Mouse (Mus musculus) left cerebral cortex, postnatal 10 days (tissue): Measurements from ENCODE around the gene Cldn14. TPM values are rescaled to one million over a fixed set of nuclear protein-coding genes. Genes with fewer than 3 reads are reported as not detected.
A peak's percentile ranks its signal among the peaks of the same experiment; 100 is the strongest.

Source experiments
- DNase-seq, 2 experiments: peaks; one replicate each; pipeline ENCODE4 v3.0.0; 2021 to 2022; ENCODE audit warnings: low spot score in 2 of 2, mixed read lengths in 1 of 2; ENCODE audit errors: extremely low spot score in 1 of 2
- intact Hi-C: fragments of 180-260 bp; cut with DNase I; formaldehyde crosslinking; loops from one replicate; pipeline ENCODE4 v1.15.1; 2025
- total RNA-seq, 2 experiments: library from RNA; stranded (reverse); gene quantifications; 2 replicates each; pipeline ENCODE4 v1.2.3; 2021

Gene Cldn14
- total RNA-seq, 2 experiments from 2014 or later = 0.24 to 0.84 TPM

GRCm38 (mm10) chr16:93922835-93923389, 85.7 kb downstream of the Cldn14 start:
- DNase-seq = no peak
- intact Hi-C loops = no loop called here

- DNase-seq = no peak
- intact Hi-C loops = no loop called here
Measured at GRCm38 (mm10) chr16:93920673-93921072, 88.0 kb downstream of the Cldn14 start.

- DNase-seq = no peak
- intact Hi-C loops = no loop called here
Measured at GRCm38 (mm10) chr16:93919189-93919588, 89.4 kb downstream of the Cldn14 start.

- no peak for DNase-seq
- intact Hi-C loops = no loop called here
Measured at GRCm38 (mm10) chr16:93918679-93919060, 90.0 kb downstream of the Cldn14 start.

GRCm38 (mm10) chr16:93917712-93918678, 90.6 kb downstream of the Cldn14 start:
- DNase-seq = peak; percentile 62 to 83
- intact Hi-C loops = no loop called here

GRCm38 (mm10) chr16:93915338-93915849, 93.2 kb downstream of the Cldn14 start:
- intact Hi-C loops = no loop called here
- DNase-seq = peak in 1 of 2 experiments; percentile 60

- no peak for DNase-seq
- intact Hi-C loops = no loop called here
Measured at GRCm38 (mm10) chr16:93913881-93914576, 94.6 kb downstream of the Cldn14 start.

GRCm38 (mm10) chr16:93912808-93913207, 95.8 kb downstream of the Cldn14 start:
- intact Hi-C loops = no loop called here
- no peak for DNase-seq

GRCm38 (mm10) chr16:93912158-93912557, 96.5 kb downstream of the Cldn14 start:
- intact Hi-C loops = no loop called here
- no peak for DNase-seq

GRCm38 (mm10) chr16:93910735-93911665, 97.6 kb downstream of the Cldn14 start:
- DNase-seq = no peak
- intact Hi-C loops = no loop called here

GRCm38 (mm10) chr16:93909936-93910335, 98.7 kb downstream of the Cldn14 start:
- intact Hi-C loops = no loop called here
- DNase-seq = no peak

GRCm38 (mm10) chr16:93908196-93908595, 100.4 kb downstream of the Cldn14 start:
- no peak for DNase-seq
- intact Hi-C loops = no loop called here

- no peak for DNase-seq
- intact Hi-C loops = no loop called here
Measured at GRCm38 (mm10) chr16:93907761-93908160, 100.9 kb downstream of the Cldn14 start.

GRCm38 (mm10) chr16:93906156-93907014, 102.3 kb downstream of the Cldn14 start:
- peak; percentile 60 to 70 for DNase-seq
- intact Hi-C loops = no loop called here

- intact Hi-C loops = no loop called here
- no peak for DNase-seq
Measured at GRCm38 (mm10) chr16:93903027-93903426, 105.6 kb downstream of the Cldn14 start.

GRCm38 (mm10) chr16:93893285-93893684, 115.4 kb downstream of the Cldn14 start:
- no peak for DNase-seq
- intact Hi-C loops = no loop called here

- intact Hi-C loops = no loop called here
- no peak for DNase-seq
Measured at GRCm38 (mm10) chr16:93890948-93891604, 117.6 kb downstream of the Cldn14 start.
